Mouse (Mus musculus): ENCODE measurements around the gene Actr6. TPM values are rescaled to one million over a fixed set of nuclear protein-coding genes. Genes with fewer than 3 reads are reported as not detected.
"Not testable (repeated sequence)": the region's sequence is repeated elsewhere in the genome, so short reads cannot be mapped to it uniquely, and the experiment has no call there.

Gene Actr6
- total RNA-seq, 2 experiments from 2014 or later, result 4.6 to 8.2 TPM

DNA sequence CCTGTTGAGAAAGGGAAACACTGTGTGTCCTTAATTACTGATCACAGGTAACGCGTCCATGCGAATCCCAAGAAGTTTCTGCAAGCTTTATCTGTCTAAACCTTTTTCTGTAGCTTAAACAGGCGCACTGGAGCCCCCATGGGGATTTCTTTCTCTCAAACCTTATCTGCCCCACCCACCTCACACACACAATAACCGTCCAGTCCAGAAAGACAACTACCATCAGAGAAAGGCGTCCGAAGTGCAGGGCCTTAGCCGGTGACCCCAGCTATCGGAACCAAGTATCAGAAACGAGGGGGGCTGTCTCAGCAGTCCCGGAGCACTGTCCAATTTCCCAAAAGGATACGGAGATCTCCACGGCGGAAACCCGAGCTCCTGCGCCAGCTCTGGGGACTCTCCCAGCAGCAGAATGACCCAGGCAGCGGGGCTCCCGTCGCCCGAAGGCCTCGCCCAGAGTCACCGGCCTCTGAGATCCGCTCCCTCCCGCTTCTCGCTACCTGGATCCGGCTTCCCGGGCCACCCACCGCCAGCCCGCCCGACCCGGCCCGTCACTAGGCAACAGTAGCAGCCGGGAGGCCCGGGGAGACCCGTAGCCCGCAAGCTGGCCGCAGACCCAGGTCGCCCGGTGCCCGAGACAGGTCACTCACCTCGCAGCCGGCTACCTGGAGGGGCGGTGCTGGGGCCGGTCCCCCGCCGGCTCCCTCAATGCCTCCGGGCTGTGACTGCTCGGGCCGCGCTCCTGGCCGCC lies 46.5 kb downstream of the Actr6 start:
- intact Hi-C loops (cut with DNase I; ENCODE audit: low total_unique reads), result no loop called here
- peak; percentile 23 for DNase-seq

DNA sequence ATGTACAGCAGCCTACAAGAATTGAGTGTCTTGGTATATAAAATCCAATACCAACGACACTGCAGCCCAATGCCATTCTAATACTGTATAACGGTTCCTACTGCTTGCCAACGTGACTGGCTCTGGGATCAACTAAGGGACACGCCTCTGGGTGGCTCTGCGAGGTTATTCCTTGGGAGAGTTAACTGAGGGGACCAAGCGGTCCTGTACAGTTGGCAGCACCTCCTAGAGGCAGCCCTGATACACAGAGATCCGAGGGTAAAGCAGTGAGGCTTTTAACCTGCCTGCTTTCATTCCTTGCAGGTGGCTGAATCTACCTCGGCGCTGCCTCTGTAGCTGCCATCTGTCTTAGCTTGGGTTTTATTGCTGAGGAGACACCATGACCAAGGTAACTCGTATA lies 49.1 kb downstream of the Actr6 start:
- no peak for DNase-seq
- intact Hi-C loops (cut with DNase I; ENCODE audit: low total_unique reads), result no loop called here

- intact Hi-C loops (cut with DNase I; ENCODE audit: low total_unique reads), result no loop called here
- no peak for DNase-seq
Measured at GRCm38 (mm10) chr10:89682157-89682556, 49.9 kb downstream of the Actr6 start.

GRCm38 (mm10) chr10:89681706-89682105 lies 50.4 kb downstream of the Actr6 start:
- intact Hi-C loops (cut with DNase I; ENCODE audit: low total_unique reads), result no loop called here
- DNase-seq, result no peak

GRCm38 (mm10) chr10:89680517-89680916 lies 51.6 kb downstream of the Actr6 start:
- intact Hi-C loops (cut with DNase I; ENCODE audit: low total_unique reads), result no loop called here
- no peak for DNase-seq

GRCm38 (mm10) chr10:89679448-89679847 lies 52.6 kb downstream of the Actr6 start:
- intact Hi-C loops (cut with DNase I; ENCODE audit: low total_unique reads), result no loop called here
- DNase-seq, result no peak

DNA sequence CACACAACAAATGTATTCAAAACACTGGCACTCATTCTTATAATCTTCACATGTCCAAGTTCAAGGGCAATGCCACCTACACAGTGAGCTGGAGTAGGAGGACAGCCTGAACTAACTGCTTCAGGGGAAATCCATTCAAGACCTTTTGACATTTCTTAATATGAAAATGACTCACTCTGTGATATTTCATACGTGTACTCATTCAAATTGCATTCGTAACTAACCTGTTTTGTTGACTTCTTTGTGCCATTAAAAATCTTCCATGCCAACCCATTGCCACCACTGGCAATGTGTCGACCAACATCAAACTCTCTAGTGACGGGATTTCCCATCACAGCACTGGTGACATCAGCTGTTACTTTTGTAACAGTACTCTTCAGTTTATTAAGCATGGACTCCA lies 54.0 kb downstream of the Actr6 start:
- intact Hi-C loops (cut with DNase I; ENCODE audit: low total_unique reads), result no loop called here
- DNase-seq, result no peak

- intact Hi-C loops (cut with DNase I; ENCODE audit: low total_unique reads), result no loop called here
- DNase-seq, result no peak
Measured at GRCm38 (mm10) chr10:89676609-89677008, 55.5 kb downstream of the Actr6 start.

GRCm38 (mm10) chr10:89670371-89670770 lies 61.7 kb downstream of the Actr6 start:
- intact Hi-C loops (cut with DNase I; ENCODE audit: low total_unique reads); DNase-seq: not testable (repeated sequence)

GRCm38 (mm10) chr10:89667571-89667970 lies 64.5 kb downstream of the Actr6 start:
- intact Hi-C loops (cut with DNase I; ENCODE audit: low total_unique reads), result no loop called here
- no peak for DNase-seq

GRCm38 (mm10) chr10:89665679-89666078 lies 66.4 kb downstream of the Actr6 start:
- no peak for DNase-seq
- intact Hi-C loops (cut with DNase I; ENCODE audit: low total_unique reads), result no loop called here

GRCm38 (mm10) chr10:89664977-89665645 lies 67.0 kb downstream of the Actr6 start:
- intact Hi-C loops (cut with DNase I; ENCODE audit: low total_unique reads), result no loop called here
- DNase-seq, result no peak

Other genes starting within 250 kb of the Actr6 start
- gene Nr1h4, start 198.7 kb downstream of the Actr6 start, total RNA-seq (2021), result not detected
- gene Slc17a8, start 111.0 kb downstream of the Actr6 start, total RNA-seq (2021), result under 1 TPM in 1 of 2 experiments, not detected in 1; 0.04 TPM
- gene Scyl2, start 46.0 kb downstream of the Actr6 start, total RNA-seq (2021), result 10 to 100 TPM; 11.4 to 13.6 TPM
- 10 to 100 TPM in 1 of 2 experiments, 1 to 10 TPM in 1; 9.8 to 12.9 TPM for gene Uhrf1bp1l, start 12.7 kb upstream of the Actr6 start, total RNA-seq (2021)
- under 1 TPM; 0.29 to 0.78 TPM for gene Anks1b, start 141.2 kb upstream of the Actr6 start, total RNA-seq (2021)

Measured in gastrocnemius, postnatal 14 days (tissue).